Mouse (Mus musculus) neural tube, embryonic 13.5 days (tissue): ENCODE results near the gene Apobr. TPM values are rescaled to one million over a fixed set of nuclear protein-coding genes. Genes with fewer than 3 reads are reported as not detected.

ENCODE experiments used
- ATAC-seq: fragments of 200-750 bp; cut with Nextera tagmentation; 2 replicates; pipeline ENCODE4 v1.8.0; 2017; ENCODE audit warnings: low read depth, mild to moderate bottlenecking, moderate TSS enrichment, moderate library complexity
- H3K27ac ChIP-seq: fragments of 300-500 bp; sonication (generic); replicated peaks from 2 replicates; pipeline ENCODE4 v1.5.1; 2015; ENCODE audit warnings: moderate library complexity, mild to moderate bottlenecking, inconsistent platforms
- H3K27me3 ChIP-seq: fragments of 300-500 bp; sonication (generic); 2 replicates; pipeline ENCODE4 v1.6.1; 2015; ENCODE audit warnings: mild to moderate bottlenecking, inconsistent platforms
- H3K36me3 ChIP-seq: fragments of 300-500 bp; sonication (generic); 2 replicates; pipeline ENCODE4 v1.6.1; 2015; ENCODE audit warnings: mild to moderate bottlenecking, inconsistent platforms
- H3K4me1 ChIP-seq: fragments of 300-500 bp; sonication (generic); replicated peaks from 2 replicates; pipeline ENCODE4 v1.6.1; 2015; ENCODE audit warnings: inconsistent platforms
- H3K4me2 ChIP-seq: fragments of 300-500 bp; sonication (generic); 2 replicates; pipeline ENCODE4 v1.6.1; 2015; ENCODE audit warnings: inconsistent platforms, mild to moderate bottlenecking, moderate library complexity
- H3K4me3 ChIP-seq: fragments of 300-500 bp; sonication (generic); 2 replicates; pipeline ENCODE4 v1.5.1; 2015; ENCODE audit warnings: mild to moderate bottlenecking, inconsistent platforms
- H3K9ac ChIP-seq: fragments of 300-500 bp; sonication (generic); 2 replicates; pipeline ENCODE4 v1.6.1; 2015; ENCODE audit warnings: moderate library complexity, mild to moderate bottlenecking, inconsistent platforms
- H3K9me3 ChIP-seq: fragments of 300-500 bp; sonication (generic); 2 replicates; pipeline ENCODE4 v1.6.1; 2016; ENCODE audit warnings: inconsistent platforms
- WGBS: fragments of 180-500 bp; shearing (Covaris S2); methylation state at CpG from one replicate; pipeline ENCODE4 v1.1.7; 2015; 5-methylcytosine and 5-hydroxymethylcytosine counted together
- microRNA-seq: library from miRNA; unstranded; fragments of <30 nt; microRNA quantifications from one replicate; pipeline ENCODE4, GENCODE M21; 2016
- polyA plus RNA-seq: library from polyadenylated mRNA; unstranded; fragments of >200 nt; fragmentation: Nextera tagmentation; extraction: Ambion mirVana; gene quantifications from 2 replicates; pipeline ENCODE4 v1.2.1, GENCODE M21; 2015

Gene Apobr
- polyA plus RNA-seq, 1 experiment from 2014 or later = 0.95 TPM

DNA sequence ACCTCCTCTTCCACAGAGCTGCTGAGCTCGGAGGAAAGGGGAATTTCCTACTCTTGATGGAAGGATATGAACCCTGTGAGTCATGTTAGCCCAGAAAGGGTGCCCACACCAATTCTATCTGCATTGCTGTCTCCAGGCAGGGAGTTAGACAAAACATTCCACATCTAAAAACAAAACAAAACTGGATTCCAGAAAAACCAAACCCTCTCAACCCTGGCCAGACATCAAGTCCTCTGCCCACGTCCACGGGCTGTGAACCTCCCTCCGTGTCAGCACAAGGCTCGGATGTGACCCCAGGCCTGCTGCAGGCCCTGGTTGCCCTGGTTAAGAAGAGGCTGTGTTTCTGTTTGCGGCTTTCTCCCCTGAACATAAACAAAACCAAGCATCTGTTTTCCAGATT is 43.4 kb downstream of the Apobr start:
- Histone ChIP-seq H3K4me3 (no peak overlapping the region), H3K9me3 (no peaks in the 10 kb centered on the region), H3K27me3 (no peaks in the 10 kb centered on the region), H3K9ac (no peak overlapping the region), H3K27ac (no peak overlapping the region), H3K4me1 (peaks cover 1% of the 10 kb centered on the region), H3K36me3 (no peaks in the 10 kb centered on the region), H3K4me2 (no peak overlapping the region)
- no peak for ATAC-seq
- 69% methylated on average over 6 of the region's 6 CpGs for WGBS

DNA sequence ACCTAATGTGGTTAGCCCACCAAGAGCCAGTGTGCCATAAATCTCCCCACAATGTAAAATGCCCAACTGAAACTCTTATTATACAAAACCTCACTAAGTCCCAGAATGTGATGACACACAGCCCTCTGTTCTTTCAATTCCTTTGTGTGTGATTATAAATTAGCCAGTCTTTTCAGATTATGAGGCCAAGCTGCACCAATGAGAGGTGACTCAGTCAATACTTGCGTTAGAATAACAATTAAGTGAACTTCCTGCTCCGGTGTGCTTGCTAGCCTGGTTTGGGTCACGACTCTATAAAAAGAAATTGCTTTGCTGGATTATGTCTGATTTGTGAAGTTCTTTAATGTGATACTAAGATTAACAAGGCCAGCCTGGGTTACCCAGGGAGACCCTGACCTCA is 45.2 kb downstream of the Apobr start:
- H3K9me3 ChIP-seq = no peaks in the 10 kb centered on the region
- H3K27ac ChIP-seq = no peak overlapping the region
- no peak for ATAC-seq
- no peaks in the 10 kb centered on the region; the same call in 1 of the 2 replicates for H3K4me1 ChIP-seq
- no peak overlapping the region for H3K9ac ChIP-seq
- no peaks in the 10 kb centered on the region for H3K36me3 ChIP-seq
- no peak overlapping the region for H3K4me2 ChIP-seq
- 14% methylated on average over 3 of the region's 3 CpGs for WGBS
- H3K4me3 ChIP-seq = no peak overlapping the region
- H3K27me3 ChIP-seq = no peaks in the 10 kb centered on the region

DNA sequence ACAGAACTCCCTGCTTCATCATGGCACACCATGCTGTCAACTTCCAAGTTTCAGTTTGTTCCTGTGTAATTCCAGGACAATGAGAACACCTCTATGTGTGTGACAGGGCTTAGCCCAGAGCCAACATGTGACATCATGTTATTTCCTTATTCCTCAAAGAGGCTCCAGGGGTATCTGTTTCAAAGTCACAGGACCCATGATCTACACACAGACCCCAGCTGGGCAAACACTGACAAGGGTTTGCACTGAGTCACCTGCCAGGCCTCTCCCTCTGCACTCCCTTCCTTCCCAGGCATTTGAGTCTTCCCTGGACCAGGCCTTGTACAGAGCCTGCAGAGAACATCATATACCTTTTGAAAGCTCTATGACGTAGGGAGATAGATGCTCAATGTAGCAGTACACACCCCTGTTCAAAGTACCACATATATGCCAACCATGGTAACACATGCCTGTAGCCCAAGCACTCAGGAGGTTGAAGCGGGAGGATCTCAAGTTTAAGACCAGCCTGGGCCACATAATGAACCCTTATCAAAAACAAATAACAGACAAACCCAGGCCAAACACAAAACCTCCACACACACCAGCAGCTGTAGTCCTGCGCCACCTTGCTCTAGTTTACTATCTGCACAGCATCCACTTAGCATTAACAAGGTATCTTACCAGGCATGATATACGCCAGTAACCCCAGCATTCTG is 46.2 kb downstream of the Apobr start, which contains the start of gene Nupr1:
Nupr1 (minus strand) TSS at position 38 of the 695 bp plus-strand sequence.
- Histone ChIP-seq H3K4me1 (no peaks in the 10 kb centered on the region), H3K4me2 (no peak within 1 kb of the TSS), H3K4me3 (no peak within 1 kb of the TSS), H3K9ac (no peak within 1 kb of the TSS), H3K27me3 (no peaks in the 10 kb centered on the region; the same call in 1 of the 2 replicates), H3K36me3 (no peaks in the 10 kb centered on the region), H3K9me3 (no peaks in the 10 kb centered on the region), H3K27ac (no peak within 1 kb of the TSS)
- no peak for ATAC-seq
- WGBS = 93% methylated on average over 4 of the region's 4 CpGs

DNA sequence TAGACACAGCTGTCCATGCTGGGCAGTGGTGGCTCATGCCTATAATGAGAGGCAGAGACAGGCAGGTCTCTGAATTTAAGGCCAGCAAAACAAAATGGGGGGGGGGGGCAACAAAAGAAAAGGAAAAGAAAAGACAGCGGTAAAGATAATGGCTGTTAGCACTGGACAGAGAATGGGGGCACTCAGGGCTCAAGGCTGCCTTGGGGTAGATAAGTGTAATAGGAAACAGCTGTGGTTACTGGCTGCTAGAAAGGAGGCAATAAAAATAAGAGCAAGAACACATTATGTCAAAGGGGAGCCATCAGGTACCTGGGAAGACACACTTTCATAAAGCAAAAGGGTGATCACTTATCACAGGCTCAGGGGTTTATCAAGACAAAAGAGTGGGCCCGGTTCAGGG is 47.7 kb downstream of the Apobr start:
- WGBS = 76% methylated on average over 2 of the region's 2 CpGs
- Histone ChIP-seq H3K27me3 (no peaks in the 10 kb centered on the region; the same call in 1 of the 2 replicates), H3K4me2 (no peak overlapping the region), H3K27ac (no peak overlapping the region), H3K36me3 (no peaks in the 10 kb centered on the region), H3K9ac (no peak overlapping the region), H3K9me3 (no peaks in the 10 kb centered on the region), H3K4me3 (no peak overlapping the region), H3K4me1 (no peaks in the 10 kb centered on the region)
- ATAC-seq = no peak

DNA sequence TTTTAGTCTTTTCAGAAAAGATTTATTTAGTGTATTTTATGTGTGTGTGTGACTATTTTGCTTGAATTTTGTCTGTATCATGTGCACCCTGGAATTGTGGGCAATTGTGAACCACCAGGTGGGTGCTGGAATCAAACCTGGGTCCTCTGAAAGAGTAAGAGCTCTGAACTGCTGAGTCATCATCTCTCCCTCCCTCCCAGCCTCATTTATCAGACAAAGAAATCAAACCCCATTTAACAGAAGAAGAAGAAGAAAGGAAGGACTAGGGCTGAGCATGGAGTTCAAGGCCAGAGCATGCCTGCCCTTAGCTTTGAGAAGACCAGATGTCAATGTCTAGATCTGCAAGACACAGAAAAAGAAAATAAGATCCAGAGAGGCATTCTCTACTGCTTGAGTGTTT is 50.6 kb downstream of the Apobr start:
- Histone ChIP-seq H3K4me3 (no peak overlapping the region), H3K27me3 (no peaks in the 10 kb centered on the region; the same call in 1 of the 2 replicates), H3K4me2 (no peak overlapping the region), H3K9me3 (no peaks in the 10 kb centered on the region), H3K27ac (no peak overlapping the region), H3K9ac (no peak overlapping the region), H3K36me3 (no peaks in the 10 kb centered on the region), H3K4me1 (no peaks in the 10 kb centered on the region)
- ATAC-seq = no peak

DNA sequence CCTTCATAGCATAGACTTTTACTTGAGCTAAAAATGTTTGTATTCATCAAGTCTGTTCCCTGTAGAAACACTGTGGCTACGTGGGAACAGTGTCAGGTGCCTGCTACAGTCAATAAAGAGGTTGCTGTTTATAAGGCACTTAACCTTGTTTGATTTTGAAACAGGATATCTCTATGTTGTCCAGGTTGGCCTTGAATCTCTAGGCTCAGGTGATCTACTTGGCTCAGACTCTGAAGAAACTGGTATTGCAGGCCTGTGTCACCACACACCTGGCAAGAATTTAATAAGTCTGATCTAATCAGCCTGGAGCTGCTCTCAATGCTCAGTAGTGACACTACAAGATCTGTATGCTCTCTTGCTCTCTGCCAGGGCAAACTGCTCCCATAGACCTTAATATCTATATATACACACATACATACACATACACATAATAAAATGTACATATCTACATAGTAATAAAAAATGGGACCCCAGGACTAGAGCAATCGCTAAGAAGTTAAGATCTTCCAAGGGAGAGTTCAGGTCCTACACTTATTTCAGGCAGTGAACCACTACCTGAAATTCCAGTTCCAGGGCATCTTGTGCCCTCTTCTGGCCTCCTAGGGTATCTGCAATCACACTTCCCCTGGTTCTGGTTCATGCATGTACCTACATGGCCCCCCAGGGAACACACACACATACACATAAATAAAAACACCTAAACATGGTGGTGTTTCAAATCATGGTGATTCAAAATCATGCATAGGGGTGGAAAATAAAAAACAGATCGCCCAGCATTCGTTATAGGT is 52.2 kb downstream of the Apobr start:
- no peaks in the 10 kb centered on the region for H3K4me1 ChIP-seq
- no peaks in the 10 kb centered on the region for H3K36me3 ChIP-seq
- ATAC-seq = no peak
- no peak overlapping the region for H3K27ac ChIP-seq
- no peak overlapping the region for H3K4me3 ChIP-seq
- 22% methylated on average over 4 of the region's 4 CpGs for WGBS
- H3K4me2 ChIP-seq = no peak overlapping the region
- H3K9me3 ChIP-seq = no peaks in the 10 kb centered on the region
- no peak overlapping the region for H3K9ac ChIP-seq
- H3K27me3 ChIP-seq = no peaks in the 10 kb centered on the region; the same call in 1 of the 2 replicates

Small RNA genes lying within 50 kb of the gene (microRNA-seq; reads per million reads assigned to microRNA genes)
- gene Mir7059 = 1.3 reads per million

Other genes with a start within 250 kb of the Apobr start
- gene Lat, start 215.4 kb upstream of the Apobr start, polyA plus RNA-seq = 1.2 and 1.5 TPM in 2 replicates
- 68.5 and 73.0 TPM in 2 replicates for gene Spns1, start 207.5 kb upstream of the Apobr start, polyA plus RNA-seq
- 3.1 and 3.5 TPM in 2 replicates for gene Nfatc2ip, start 188.2 kb upstream of the Apobr start, polyA plus RNA-seq
- gene Cd19, start 170.1 kb upstream of the Apobr start, polyA plus RNA-seq = 0.07 TPM in 1 of 2 replicates, not detected in the other
- 24.6 and 25.6 TPM in 2 replicates for gene Rabep2, start 156.2 kb upstream of the Apobr start, polyA plus RNA-seq
- gene Atp2a1, start 121.8 kb upstream of the Apobr start, polyA plus RNA-seq = 2.1 and 11.5 TPM in 2 replicates
- 60.2 and 62.3 TPM in 2 replicates for gene Sh2b1, start 109.5 kb upstream of the Apobr start, polyA plus RNA-seq
- 122 and 144 TPM in 2 replicates for gene Tufm, start 97.6 kb upstream of the Apobr start, polyA plus RNA-seq
- gene Atxn2l, start 81.5 kb upstream of the Apobr start, polyA plus RNA-seq = 68.2 and 83.1 TPM in 2 replicates
- gene Eif3c, start 18.5 kb upstream of the Apobr start, polyA plus RNA-seq = 188 and 200 TPM in 2 replicates
- 26.3 and 27.9 TPM in 2 replicates for gene Cln3, start 875 bp downstream of the Apobr start, polyA plus RNA-seq
- not detected in 2 replicates for gene Il27, start 10.0 kb downstream of the Apobr start, polyA plus RNA-seq
- gene Nupr1, start 45.9 kb downstream of the Apobr start, polyA plus RNA-seq = 7.1 and 9.6 TPM in 2 replicates
- gene Sgf29, start 64.4 kb downstream of the Apobr start, polyA plus RNA-seq = 48.3 and 51.3 TPM in 2 replicates
- 1.4 and 2.1 TPM in 2 replicates for gene Sult1a1, start 91.5 kb downstream of the Apobr start, polyA plus RNA-seq
- 109 and 143 TPM in 2 replicates for gene Bola2, start 110.5 kb downstream of the Apobr start, polyA plus RNA-seq
- gene Slx1b, start 110.8 kb downstream of the Apobr start, polyA plus RNA-seq = 16.2 and 20.5 TPM in 2 replicates
- gene Coro1a, start 122.8 kb downstream of the Apobr start, polyA plus RNA-seq = 92.4 and 107 TPM in 2 replicates
- gene Mapk3, start 174.7 kb downstream of the Apobr start, polyA plus RNA-seq = 97.6 and 108 TPM in 2 replicates
- 0.56 and 1.5 TPM in 2 replicates for gene Gdpd3, start 181.4 kb downstream of the Apobr start, polyA plus RNA-seq
- gene Ypel3, start 192.0 kb downstream of the Apobr start, polyA plus RNA-seq = 204 and 215 TPM in 2 replicates
- 0.25 and 0.66 TPM in 2 replicates for gene Tbx6, start 196.5 kb downstream of the Apobr start, polyA plus RNA-seq
- 216 and 230 TPM in 2 replicates for gene Ppp4c, start 207.6 kb downstream of the Apobr start, polyA plus RNA-seq
- gene Fam57b, start 212.7 kb downstream of the Apobr start, polyA plus RNA-seq = 36.8 and 40.6 TPM in 2 replicates
- gene 4930451I11Rik, start 246.7 kb downstream of the Apobr start, polyA plus RNA-seq = not detected in 2 replicates